Mouse (Mus musculus) cerebellum, adult 2 months (tissue): ENCODE results near the gene Coq8b.

ENCODE experiments used
- CTCF ChIP-seq: fragments of 200-500 bp; IDR thresholded peaks from 2 replicates; pipeline ENCODE4 v1.5.1; 2011; ENCODE audit warnings: low read depth, mild to moderate bottlenecking, control low read depth, low read length, moderate library complexity, borderline replicate concordance; ENCODE audit not compliant: insufficient read depth
- POLR2A ChIP-seq: fragments of 200-500 bp; IDR thresholded peaks from 2 replicates; pipeline ENCODE4 v1.6.1; 2011; ENCODE audit warnings: low read length, control low read depth, borderline replicate concordance; ENCODE audit not compliant: insufficient read depth

DNA sequence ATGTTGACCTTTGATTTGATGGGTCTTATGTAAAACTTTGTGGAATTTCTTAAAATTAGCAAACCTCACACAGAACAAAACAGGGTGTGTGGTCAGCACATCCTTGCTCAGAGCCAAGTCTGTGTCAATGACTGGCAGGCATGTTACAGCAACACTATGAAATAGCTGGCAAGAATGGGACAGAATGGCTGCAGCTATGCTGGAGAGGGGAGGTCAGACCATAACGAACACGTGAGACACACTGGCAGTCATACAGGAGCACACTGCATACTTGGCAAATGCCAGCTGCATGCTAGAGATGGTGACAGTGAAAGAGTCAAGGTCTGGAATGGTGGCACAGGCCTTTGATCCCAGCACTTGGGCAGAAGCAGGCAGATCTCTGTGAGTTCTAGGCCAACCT, 2.9 kb downstream of the Coq8b start:
- TF ChIP-seq POLR2A (no peak), CTCF (no peak)
